Mouse (Mus musculus) megakaryocyte, adult 5-6 weeks (primary cell): ENCODE results near the gene Pi16. TPM values are rescaled to one million over a fixed set of nuclear protein-coding genes. Genes with fewer than 3 reads are reported as not detected.
A peak's percentile ranks its signal among the peaks of the same experiment; 100 is the strongest.
"Not testable (repeated sequence)": the region's sequence is repeated elsewhere in the genome, so short reads cannot be mapped to it uniquely, and the experiment has no call there.

Source experiments
- ATAC-seq: 2 replicates; pipeline ENCODE4 v1.8.0; 2016; ENCODE audit warnings: mild to moderate bottlenecking, inconsistent platforms; ENCODE audit not compliant: poor library complexity, severe bottlenecking
- total RNA-seq, 2 experiments: library from RNA; stranded (forward) in 1 of 2; stranded (reverse) in 1 of 2; fragments of 153-499, 151-499 nt in 1 of 2; fragments of 221-1000, 200-1000 nt in 1 of 2; gene quantifications; 2 replicates each; pipeline versions ENCODE4 v1.2.3 to v1.2.4; 2015 to 2017

The Pi16 gene
- total RNA-seq, 2 experiments from 2014 or later, result 32.6 to 59.2 TPM

GRCm38 (mm10) chr17:29327691-29328090, 10.2 kb downstream of the Pi16 start:
- no peak for ATAC-seq

GRCm38 (mm10) chr17:29330221-29330620, 12.7 kb downstream of the Pi16 start:
- no peak for ATAC-seq

- no peak for ATAC-seq
Observed at GRCm38 (mm10) chr17:29330671-29331410, 13.4 kb downstream of the Pi16 start.

- ATAC-seq, result no peak
Observed at GRCm38 (mm10) chr17:29332186-29332685, 14.8 kb downstream of the Pi16 start.

GRCm38 (mm10) chr17:29336266-29336990, 18.9 kb downstream of the Pi16 start:
- ATAC-seq, result no peak

GRCm38 (mm10) chr17:29337979-29338823, 20.7 kb downstream of the Pi16 start:
- no peak for ATAC-seq

- no peak for ATAC-seq
Observed at GRCm38 (mm10) chr17:29339170-29339768, 21.8 kb downstream of the Pi16 start.

- ATAC-seq, result no peak
Observed at GRCm38 (mm10) chr17:29340406-29341261, 23.2 kb downstream of the Pi16 start.

GRCm38 (mm10) chr17:29341591-29342003, 24.1 kb downstream of the Pi16 start:
- ATAC-seq, result peak; percentile 70

GRCm38 (mm10) chr17:29342010-29342910, 24.8 kb downstream of the Pi16 start:
- no peak for ATAC-seq

GRCm38 (mm10) chr17:29343241-29343640, 25.8 kb downstream of the Pi16 start:
- no peak for ATAC-seq

GRCm38 (mm10) chr17:29345272-29345671, 27.8 kb downstream of the Pi16 start:
- ATAC-seq, result no peak

GRCm38 (mm10) chr17:29346496-29347125, 29.1 kb downstream of the Pi16 start:
- no peak for ATAC-seq

GRCm38 (mm10) chr17:29347126-29347644, 29.7 kb downstream of the Pi16 start:
- no peak for ATAC-seq

- ATAC-seq, result peak; percentile 100
Observed at GRCm38 (mm10) chr17:29347645-29348256, 30.3 kb downstream of the Pi16 start, which contains the start of gene Mtch1. Mtch1 (minus strand) TSS chr17:29347934.

- no peak for ATAC-seq
Observed at GRCm38 (mm10) chr17:29348996-29349395, 31.5 kb downstream of the Pi16 start.

GRCm38 (mm10) chr17:29351056-29351455, 33.6 kb downstream of the Pi16 start:
- not testable (repeated sequence) for ATAC-seq
